Mouse (Mus musculus) activated CD4-positive, CD25-positive, alpha-beta regulatory T cell, adult 9 weeks (primary cell): Measurements from ENCODE around the gene Aplp2. TPM values are rescaled to one million over a fixed set of nuclear protein-coding genes. Genes with fewer than 3 reads are reported as not detected.

Experiments used
- polyA plus RNA-seq: library from polyadenylated mRNA; unstranded; fragments of 100-300 nt; shearing (Covaris generic); gene quantifications from one replicate; pipeline ENCODE4 v1.2.1, GENCODE M21; 2017

Aplp2 gene
- polyA plus RNA-seq, result 155 TPM

GRCm38 (mm10) chr9:31211690-31212499, at the start of gene Aplp2:
Gene Aplp2, minus strand, starts transcription at chr9:31211815.

GRCm38 (mm10) chr9:31131205-31131968, 80.2 kb downstream of the Aplp2 start, which contains the start of gene St14:
Gene St14, minus strand, starts transcription at chr9:31131853.

Other genes starting within 250 kb of the Aplp2 start
- gene Zbtb44, start 181.2 kb downstream of the Aplp2 start, polyA plus RNA-seq, result 16.4 TPM
- gene St14, start 80.0 kb downstream of the Aplp2 start, polyA plus RNA-seq, result 17.6 TPM
- gene Prdm10, start 68.7 kb upstream of the Aplp2 start, polyA plus RNA-seq, result 14.6 TPM
- gene Nfrkb, start 174.4 kb upstream of the Aplp2 start, polyA plus RNA-seq, result 62.2 TPM